Mouse (Mus musculus) heart, postnatal 4 days (tissue): ENCODE measurements around the gene Iqgap3. TPM values are rescaled to one million over a fixed set of nuclear protein-coding genes. Genes with fewer than 3 reads are reported as not detected.

Source experiments
- DNase-seq: peaks from one replicate; pipeline ENCODE4 v3.0.0; 2021
- total RNA-seq, 2 experiments: library from RNA; stranded (reverse); gene quantifications; 2 replicates each; pipeline ENCODE4 v1.2.3; 2021

Iqgap3 gene
- total RNA-seq, 2 experiments from 2014 or later: 49.2 to 56.5 TPM

- DNase-seq: no peak
Observed at GRCm38 (mm10) chr3:88150999-88151364, 69.2 kb downstream of the Iqgap3 start.

- no peak for DNase-seq
Observed at GRCm38 (mm10) chr3:88152056-88152455, 70.3 kb downstream of the Iqgap3 start.

- no peak for DNase-seq
Observed at GRCm38 (mm10) chr3:88153290-88154011, 71.7 kb downstream of the Iqgap3 start.

- no peak for DNase-seq
Observed at GRCm38 (mm10) chr3:88154236-88154635, 72.5 kb downstream of the Iqgap3 start.

GRCm38 (mm10) chr3:88156817-88157216 lies 75.0 kb downstream of the Iqgap3 start:
- no peak for DNase-seq

- DNase-seq: peak; percentile 74
Observed at GRCm38 (mm10) chr3:88157771-88158597, 76.2 kb downstream of the Iqgap3 start.

- no peak for DNase-seq
Observed at GRCm38 (mm10) chr3:88158991-88159390, 77.2 kb downstream of the Iqgap3 start.

- DNase-seq: no peak
Observed at GRCm38 (mm10) chr3:88160856-88161255, 79.1 kb downstream of the Iqgap3 start.

GRCm38 (mm10) chr3:88162259-88162658 lies 80.5 kb downstream of the Iqgap3 start:
- DNase-seq: peak; percentile 57

- no peak for DNase-seq
Observed at GRCm38 (mm10) chr3:88162811-88163210, 81.0 kb downstream of the Iqgap3 start.

GRCm38 (mm10) chr3:88163847-88164246 lies 82.1 kb downstream of the Iqgap3 start:
- DNase-seq: peak; percentile 5

GRCm38 (mm10) chr3:88164263-88164662 lies 82.5 kb downstream of the Iqgap3 start:
- DNase-seq: peak; percentile 3

GRCm38 (mm10) chr3:88166056-88166455 lies 84.3 kb downstream of the Iqgap3 start:
- peak; percentile 68 for DNase-seq

- no peak for DNase-seq
Observed at GRCm38 (mm10) chr3:88170361-88170760, 88.6 kb downstream of the Iqgap3 start.

Other genes with a start within 250 kb of the Iqgap3 start
- under 1 TPM in 1 of 2 experiments, not detected in 1; 0.12 TPM for gene Sh2d2a, start 235.2 kb upstream of the Iqgap3 start, total RNA-seq
- gene Prcc, start 196.4 kb upstream of the Iqgap3 start, total RNA-seq: 10 to 100 TPM; 56.2 to 56.9 TPM
- 100 to 1,000 TPM; 146 to 151 TPM for gene Hdgf, start 175.7 kb upstream of the Iqgap3 start, total RNA-seq
- gene Mrpl24, start 162.5 kb upstream of the Iqgap3 start, total RNA-seq: 10 to 100 TPM; 68.2 to 68.9 TPM
- 10 to 100 TPM; 20.1 to 21.2 TPM for gene Isg20l2, start 151.7 kb upstream of the Iqgap3 start, total RNA-seq
- 1 to 10 TPM; 7.7 to 8.9 TPM for gene Rrnad1, start 151.3 kb upstream of the Iqgap3 start, total RNA-seq
- gene Crabp2, start 133.3 kb upstream of the Iqgap3 start, total RNA-seq: 1 to 10 TPM in 1 of 2 experiments, under 1 TPM in 1; 0.91 to 1.0 TPM
- gene Nes, start 110.9 kb upstream of the Iqgap3 start, total RNA-seq: 10 to 100 TPM; 66.5 to 70.4 TPM
- gene Bcan, start 81.7 kb upstream of the Iqgap3 start, total RNA-seq: under 1 TPM; 0.12 to 0.29 TPM
- not detected for gene Hapln2, start 54.4 kb upstream of the Iqgap3 start, total RNA-seq
- gene Gpatch4, start 38.9 kb upstream of the Iqgap3 start, total RNA-seq: 1 to 10 TPM; 7.2 to 7.5 TPM
- gene Naxe, start 23.5 kb upstream of the Iqgap3 start, total RNA-seq: 10 to 100 TPM; 77.4 to 80.8 TPM
- not detected for gene Ttc24, start 3.7 kb upstream of the Iqgap3 start, total RNA-seq
- gene Mef2d, start 60.4 kb downstream of the Iqgap3 start, total RNA-seq: 100 to 1,000 TPM; 115 to 120 TPM
- gene Rhbg, start 172.7 kb downstream of the Iqgap3 start, total RNA-seq: not detected
- gene Gm38392, start 205.2 kb downstream of the Iqgap3 start, total RNA-seq: not detected
- 1 to 10 TPM; 6.1 to 6.2 TPM for gene Tsacc, start 215.0 kb downstream of the Iqgap3 start, total RNA-seq
- 100 to 1,000 TPM; 257 TPM for gene Cct3, start 215.1 kb downstream of the Iqgap3 start, total RNA-seq
- 10 to 100 TPM; 74.8 to 84.6 TPM for gene Glmp, start 243.1 kb downstream of the Iqgap3 start, total RNA-seq